Mouse (Mus musculus): ENCODE results near the gene Prkar2b.

DNA sequence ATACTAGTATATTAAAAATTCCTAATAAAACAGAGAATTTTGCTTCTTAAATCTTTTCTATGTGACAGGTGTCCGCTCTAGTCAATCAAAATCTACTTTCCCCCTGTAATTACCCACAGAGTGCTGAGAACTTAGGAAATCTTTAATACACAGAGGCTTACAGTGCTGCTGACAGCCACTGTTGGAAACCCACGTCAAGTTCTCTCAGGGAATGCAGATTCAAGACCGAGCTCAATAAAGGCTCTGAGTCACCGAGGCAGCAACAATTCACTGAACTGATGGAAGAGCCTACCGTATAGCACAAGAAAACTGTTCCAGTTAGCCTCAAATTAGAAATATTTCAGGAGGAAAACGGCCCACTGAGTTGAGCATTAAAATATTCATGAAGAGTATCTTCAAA, 77.3 kb downstream of the Prkar2b start:
- no peak for TF ChIP-seq CTCF (conservative IDR thresholded peaks at IDR 0.05; ENCODE audit: low read length)
- TF ChIP-seq NANOG (IDR thresholded peaks at IDR 0.05; ENCODE audit: borderline replicate concordance, low read length) = no peak
- no peak for TF ChIP-seq POU5F1 (IDR thresholded peaks at IDR 0.05; ENCODE audit: borderline replicate concordance, low read length)

All from E14TG2a.4 (cell line).